Mouse (Mus musculus) adrenal gland, postnatal 25 days (tissue): ENCODE measurements around the gene Itgam. TPM values are rescaled to one million over a fixed set of nuclear protein-coding genes. Genes with fewer than 3 reads are reported as not detected.
"Not testable (repeated sequence)": the region's sequence is repeated elsewhere in the genome, so short reads cannot be mapped to it uniquely, and the experiment has no call there.

ENCODE experiments used
- DNase-seq: peaks from one replicate; pipeline ENCODE4 v3.0.0; 2021; ENCODE audit warnings: mixed read lengths
- long read RNA-seq: library from polyadenylated mRNA; stranded (forward); transcript quantifications from one replicate; pipeline ENCODE4 v2.0.0, GENCODE M21; 2021
- total RNA-seq: library from RNA; stranded (reverse); gene quantifications from 2 replicates; pipeline ENCODE4 v1.2.3, GENCODE M21; 2021

Gene Itgam
- 2.5 and 2.9 TPM in 2 replicates for total RNA-seq
- long read RNA-seq = 0 reads

DNA sequence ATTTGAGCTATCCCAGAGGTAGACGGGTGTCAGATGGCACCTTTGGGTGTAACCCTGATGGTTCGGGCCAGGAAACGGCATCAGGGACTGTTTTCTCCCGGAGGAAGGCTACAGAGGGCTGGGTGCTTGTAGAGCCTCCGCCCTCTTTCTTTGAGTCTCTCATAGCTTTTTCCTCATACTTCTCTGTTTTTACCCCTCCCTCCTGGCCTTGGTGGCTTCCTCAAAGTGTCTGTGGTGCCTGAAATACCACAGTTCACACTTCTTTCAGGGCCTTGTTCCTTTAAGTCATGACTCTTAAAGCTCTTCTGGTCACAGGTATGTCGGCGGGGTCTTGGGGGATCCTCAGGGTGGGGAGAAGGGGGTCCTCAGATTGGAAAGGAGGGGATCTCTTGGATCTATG is at the start of gene Itgam, which contains the start of gene Gm49368:
Gene Itgam (plus strand): TSS at position 185 of the 400 bp plus-strand sequence.
Gene Gm49368 (plus strand): TSS at position 228 of the 400 bp plus-strand sequence.
- DNase-seq = no peak

DNA sequence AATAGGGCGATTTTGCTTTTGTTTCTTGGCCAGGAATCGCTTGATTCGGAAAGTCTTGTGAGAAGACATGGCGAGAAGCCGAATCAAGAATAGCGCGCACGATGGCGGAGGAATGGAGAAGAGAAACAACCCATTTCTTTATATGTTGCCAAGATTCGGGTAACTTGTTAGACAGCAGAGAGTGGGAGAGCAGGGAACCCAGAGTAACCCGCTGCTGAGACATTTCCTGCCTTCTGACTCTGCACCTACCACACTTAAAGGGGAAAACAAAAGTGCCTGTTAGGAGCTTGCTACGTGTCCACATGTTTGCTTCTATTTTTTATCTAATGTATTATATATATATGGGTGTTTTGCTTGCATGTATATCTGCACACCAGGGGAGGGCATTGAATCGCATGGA is 49.3 kb upstream of the Itgam start:
- no peak for DNase-seq

DNA sequence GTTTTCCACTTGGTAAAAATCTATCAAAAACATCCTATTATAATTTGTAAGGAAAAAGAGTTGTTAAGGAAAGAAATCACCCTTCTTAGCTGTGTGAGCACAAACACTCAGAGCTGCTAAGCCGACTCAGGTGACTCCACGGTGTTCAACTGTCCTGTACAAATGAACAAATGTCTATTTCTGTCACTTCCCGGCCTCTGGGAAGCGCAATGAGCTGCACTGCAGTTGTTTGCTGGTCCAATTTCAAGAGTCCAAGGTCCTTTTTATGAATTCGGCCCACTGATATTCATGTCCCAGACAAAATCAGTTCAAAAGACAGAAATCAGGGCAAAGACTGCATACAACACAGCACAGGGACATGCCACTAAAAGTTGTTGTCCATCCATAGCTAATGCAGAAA is 46.3 kb upstream of the Itgam start:
- DNase-seq = not testable (repeated sequence)

DNA sequence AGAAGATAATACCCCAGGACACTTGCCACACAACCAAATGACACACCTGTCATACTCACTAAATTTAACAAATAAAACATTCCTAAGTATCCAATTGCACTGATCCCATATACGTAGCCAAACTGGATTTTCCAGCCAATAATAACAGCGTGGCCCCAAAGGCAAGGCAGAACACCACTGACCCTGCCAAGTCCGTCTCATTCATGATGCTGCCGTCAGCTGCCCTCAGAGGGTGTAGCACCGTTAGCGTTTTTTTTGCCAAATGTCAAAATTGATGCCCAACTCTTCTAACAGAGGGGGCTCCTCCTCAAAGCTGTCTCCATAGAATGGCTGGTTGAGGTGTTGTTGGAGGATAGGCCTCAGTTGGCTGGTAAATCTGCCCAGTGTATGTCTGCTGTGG is 45.8 kb upstream of the Itgam start:
- no peak for DNase-seq

DNA sequence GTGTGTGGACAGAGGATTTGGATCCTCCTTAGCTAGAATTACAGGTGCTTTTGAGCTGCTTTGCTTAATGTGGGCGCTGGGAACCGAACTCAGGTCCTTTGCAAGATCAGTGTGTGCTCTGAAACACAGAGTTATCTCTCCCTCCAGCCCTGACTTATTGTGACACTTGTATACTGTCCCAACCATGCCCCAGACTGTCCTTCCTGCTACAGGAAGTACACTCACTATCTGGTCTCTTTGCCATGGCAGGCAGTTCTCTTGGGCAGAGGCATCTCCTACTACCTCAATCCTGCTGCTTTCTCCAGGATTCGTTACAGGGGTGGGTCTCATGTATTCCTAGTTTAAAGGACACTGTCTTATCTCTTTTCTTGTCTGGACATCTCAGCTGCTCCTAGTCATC is 44.2 kb upstream of the Itgam start:
- no peak for DNase-seq

DNA sequence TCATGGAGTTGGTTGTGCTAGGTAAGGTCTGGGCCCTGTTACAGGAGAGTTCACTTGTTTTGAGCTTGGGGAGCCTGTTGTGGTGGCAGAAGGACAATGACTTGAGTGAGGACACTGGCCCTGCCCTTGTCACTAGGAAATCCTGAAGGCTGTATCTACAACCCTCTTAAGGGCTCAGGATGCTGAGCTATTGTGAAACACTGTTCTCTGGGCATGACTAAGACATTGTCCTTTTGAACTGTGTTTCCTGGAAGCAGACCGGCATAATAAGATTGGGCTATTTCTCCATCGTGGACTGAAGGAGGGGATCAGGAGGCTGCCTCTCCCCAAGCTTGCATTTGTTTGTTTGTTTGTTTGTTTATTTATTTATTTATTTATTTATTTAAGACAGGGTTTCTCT is 43.3 kb upstream of the Itgam start:
- DNase-seq = no peak

DNA sequence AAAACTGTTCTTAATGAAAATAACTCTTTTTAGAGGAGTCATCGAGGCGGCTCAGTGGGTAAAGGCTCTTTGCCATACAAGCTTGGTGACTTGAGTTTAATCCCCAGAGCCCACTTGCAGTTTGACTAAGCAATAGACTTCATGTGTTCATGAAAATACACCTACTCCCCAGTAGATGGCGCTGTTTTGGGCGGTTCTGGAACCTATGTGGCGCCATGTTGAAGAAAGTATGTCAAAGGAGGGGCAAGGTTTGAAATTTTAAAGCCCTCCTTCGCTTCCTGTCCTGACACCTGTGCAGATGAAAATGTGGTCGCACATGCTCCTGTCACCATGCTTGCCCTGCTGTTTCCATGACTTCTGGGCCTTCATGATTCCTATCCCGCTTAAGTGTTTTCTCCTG is 39.5 kb upstream of the Itgam start:
- no peak for DNase-seq

DNA sequence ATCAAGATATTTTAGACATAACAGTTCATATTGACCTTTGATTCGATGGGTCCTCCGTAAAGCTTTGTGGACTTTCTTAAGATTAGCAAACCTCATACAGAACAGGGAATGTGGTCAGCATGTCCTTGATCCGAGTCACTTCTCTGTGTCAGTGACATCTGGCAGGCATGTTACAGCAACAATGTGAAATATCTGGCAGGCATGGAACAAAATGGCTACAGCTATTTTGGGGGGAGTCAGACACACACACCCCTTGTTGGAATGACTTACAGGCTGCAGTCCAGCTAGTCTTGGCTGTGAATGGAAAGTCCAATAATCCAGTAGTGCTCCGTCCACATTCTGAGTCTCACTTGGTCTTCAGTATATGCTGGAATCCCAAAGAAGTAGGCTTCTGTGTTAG is 38.9 kb upstream of the Itgam start:
- no peak for DNase-seq

DNA sequence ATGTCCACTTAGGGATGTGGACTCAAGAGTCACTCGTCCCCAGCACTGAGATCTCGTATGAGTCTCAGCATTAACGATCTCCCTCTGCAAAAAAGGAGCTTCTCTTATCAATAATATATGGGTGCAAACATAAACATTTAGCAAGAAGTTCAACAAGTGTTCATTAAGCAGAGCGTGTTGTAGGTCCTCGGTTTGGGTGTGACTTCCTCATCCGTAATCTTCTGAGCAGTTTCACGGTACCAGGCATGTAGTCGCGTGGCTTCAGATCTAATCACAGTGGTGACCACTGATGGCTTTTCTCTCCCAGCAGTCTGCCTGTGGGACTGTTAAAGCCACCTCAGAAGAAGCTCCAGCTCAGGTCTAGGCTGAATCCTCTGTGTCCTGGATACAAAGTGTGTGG is 38.1 kb upstream of the Itgam start:
- DNase-seq = no peak

DNA sequence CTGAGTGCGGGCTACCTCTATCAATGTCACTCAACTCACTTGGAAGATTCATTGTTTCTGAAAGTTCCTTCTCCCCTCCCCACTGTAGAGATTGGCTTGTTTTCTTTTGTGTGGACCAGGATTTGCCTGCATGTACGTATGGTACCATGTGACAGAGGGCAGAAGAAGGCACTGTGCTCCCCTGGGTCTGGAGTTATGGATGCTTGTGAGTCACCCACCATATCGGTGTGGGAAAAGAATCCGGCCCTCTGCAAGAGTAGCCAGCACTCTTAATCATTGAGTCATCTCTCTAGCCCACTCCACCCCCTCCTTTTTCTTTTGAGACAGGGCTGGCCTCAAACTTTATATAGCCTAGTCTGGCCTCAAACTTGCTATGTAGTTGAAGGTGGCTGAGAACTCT is 37.5 kb upstream of the Itgam start:
- DNase-seq = no peak

DNA sequence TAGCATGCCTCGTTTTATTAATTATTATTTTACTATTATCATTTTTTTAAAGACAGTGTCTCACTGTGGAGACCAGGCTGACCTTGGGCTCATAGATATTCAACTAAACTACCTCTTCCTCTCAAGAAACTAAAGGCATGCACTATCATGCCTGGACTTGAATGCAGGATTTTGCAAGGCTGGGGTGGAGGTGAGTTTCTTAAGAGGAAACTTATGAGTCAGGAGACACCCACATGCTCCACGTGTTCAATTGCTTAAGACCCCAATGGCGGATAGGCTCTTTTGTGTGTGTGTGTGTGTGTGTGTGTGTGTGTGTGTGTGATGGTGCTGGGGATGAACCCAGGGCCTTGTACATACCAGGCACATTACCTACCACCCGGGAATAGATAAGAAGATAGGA is 37.1 kb upstream of the Itgam start:
- DNase-seq = no peak

DNA sequence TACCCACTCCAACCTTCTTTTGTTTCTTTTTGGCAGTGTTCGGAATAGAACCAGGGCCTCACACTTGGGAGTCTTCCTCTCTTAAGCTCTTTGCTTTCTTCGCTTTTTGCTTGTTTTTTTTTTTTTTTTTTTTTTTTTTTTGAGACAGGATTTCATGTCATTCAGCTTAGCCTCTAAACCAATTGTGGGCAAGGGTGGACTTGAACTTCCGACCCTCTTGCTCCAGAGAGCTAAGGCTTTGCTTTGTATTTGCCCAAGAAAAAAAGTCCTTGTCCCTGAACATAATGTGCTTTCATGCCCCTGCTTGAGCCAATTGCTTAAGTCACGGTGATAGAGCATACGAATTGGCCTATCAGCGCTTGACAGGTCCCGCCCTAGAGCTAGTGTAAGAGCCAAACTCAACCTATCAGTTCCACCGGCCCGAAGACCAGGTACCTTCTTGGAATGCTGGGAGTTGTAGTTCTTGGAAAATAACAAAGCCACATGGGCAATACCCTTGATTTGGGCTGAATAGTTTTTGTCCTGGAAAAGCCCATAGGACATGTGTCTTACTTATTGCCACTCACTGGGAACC is 30.9 kb upstream of the Itgam start:
- no peak for DNase-seq

DNA sequence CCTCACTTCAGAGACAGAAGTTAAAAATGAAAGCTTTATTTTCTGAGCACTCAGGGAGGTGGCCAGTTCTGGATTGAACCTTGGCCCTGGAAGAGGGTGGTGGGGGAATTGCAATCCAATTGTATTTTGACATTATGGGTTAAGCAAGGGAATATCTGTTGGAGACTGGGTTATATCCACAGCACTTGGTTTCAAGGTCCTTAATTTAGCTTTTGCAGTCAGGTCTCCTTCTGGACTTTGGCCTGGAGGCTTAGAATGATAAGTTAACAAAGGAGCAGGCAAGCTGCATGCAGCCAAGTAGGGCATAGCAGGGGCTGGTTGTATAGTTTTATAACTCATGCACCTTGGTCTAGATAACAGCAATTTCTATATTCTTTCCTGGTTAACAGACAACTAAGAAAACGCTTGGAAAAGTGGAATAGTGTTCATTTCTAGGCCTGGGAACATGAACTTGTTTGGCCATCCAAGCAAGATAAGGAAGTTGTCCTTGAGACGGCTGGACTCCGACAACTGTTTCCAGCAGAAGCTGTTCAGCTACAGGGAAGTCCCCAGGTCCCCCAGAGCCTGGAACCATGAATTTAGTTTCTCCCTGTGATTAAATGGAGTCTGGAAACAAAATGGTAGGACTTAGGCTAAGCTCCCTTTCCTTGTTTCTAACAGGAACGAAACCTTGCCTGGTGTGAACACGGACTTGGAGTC is 30.0 kb upstream of the Itgam start:
- DNase-seq = no peak

DNA sequence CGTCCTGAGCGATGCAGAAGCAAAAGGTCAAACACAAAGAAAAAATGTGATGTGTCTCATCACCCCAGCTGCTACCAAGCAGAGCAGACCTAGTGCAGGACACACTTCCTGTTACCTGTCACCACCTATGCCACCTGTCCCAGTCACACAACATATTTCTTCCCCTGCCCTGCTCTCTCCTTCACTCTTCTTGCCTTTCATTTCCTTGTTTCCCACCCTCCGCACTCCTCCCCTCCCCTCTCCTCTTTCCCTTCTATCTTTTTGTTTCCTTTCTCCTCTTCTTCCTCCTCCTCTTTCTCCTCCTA is 29.5 kb upstream of the Itgam start:
- DNase-seq = no peak

DNA sequence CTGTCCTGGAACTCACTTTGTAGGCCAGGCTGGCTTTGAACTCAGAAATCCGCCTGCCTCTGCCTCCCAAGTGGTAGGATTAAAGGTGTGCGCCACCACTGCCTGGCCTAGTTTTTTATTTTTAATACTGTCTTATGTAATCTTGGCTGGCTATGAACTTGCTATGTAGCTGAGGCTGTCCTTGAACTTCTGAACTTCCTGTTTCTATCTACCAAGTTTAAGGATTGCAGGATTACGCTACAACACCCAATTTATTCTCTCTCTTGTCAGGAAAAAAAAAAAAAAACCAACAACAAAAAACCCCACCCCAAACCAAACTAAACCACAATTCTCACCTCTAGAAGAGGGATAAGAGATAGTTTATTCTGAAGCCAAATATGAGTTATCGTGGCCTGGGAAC is 28.8 kb upstream of the Itgam start:
- no peak for DNase-seq

DNA sequence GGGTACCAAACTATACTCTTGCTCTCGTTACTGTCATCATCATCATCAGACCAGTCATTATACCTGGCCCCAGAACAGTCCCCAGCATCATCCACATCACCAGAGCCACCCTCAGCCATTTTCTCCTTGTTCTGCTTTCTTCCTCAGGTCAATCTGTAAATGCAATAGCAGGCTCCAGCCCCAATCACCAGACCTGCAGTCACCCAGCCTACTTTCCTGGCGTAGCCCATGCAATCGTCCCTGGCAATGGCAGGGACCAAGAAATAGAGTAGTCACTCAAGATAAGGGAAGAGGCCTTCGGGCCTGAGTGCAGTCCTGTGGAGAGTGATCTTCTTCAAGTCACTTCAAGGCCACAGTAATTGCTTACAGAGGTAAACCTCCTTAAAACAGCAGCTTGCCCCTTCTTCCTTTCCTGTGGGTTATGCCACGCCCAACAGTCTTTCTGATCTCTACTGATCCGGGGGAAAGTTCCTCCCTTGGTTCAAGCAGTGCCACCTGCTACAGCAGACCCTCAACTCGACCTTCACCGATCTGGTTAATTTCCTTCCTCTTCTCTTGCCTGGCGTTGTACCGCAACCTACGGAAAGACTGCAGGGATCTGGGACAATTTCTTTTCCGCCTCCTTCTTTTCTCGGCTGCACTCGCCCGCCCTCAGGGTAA is 20.1 kb upstream of the Itgam start:
- DNase-seq = not testable (repeated sequence)

DNA sequence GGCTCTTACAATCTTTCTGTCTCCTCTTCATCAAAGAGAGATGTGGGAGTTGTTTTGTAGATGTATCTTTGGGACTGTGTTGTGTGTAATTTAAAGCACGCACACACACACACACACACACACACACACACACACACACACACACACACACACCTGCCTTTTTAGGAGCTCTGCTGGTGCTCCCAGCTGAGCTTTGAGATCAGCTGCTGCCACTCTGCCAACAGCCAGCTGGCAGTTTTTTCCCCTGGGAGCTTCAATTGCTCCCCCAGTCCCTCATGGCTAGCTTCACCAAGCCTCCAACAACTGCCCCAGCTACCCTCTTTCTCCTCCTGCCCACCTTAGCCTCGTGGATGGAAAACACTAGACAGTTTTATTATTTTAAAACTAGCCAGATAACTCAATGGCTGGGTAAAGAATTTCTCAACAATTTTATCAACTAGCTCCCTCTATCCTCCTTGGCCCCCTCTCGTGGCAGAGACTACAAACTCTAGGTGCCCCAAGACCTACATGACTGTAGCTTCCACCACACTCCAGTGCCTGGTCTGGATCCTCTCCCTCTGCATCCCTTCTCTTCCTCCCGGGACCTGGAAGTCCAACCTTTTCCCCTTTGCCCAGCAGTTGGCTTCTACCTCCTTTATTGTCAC is 18.2 kb upstream of the Itgam start:
- no peak for DNase-seq

DNA sequence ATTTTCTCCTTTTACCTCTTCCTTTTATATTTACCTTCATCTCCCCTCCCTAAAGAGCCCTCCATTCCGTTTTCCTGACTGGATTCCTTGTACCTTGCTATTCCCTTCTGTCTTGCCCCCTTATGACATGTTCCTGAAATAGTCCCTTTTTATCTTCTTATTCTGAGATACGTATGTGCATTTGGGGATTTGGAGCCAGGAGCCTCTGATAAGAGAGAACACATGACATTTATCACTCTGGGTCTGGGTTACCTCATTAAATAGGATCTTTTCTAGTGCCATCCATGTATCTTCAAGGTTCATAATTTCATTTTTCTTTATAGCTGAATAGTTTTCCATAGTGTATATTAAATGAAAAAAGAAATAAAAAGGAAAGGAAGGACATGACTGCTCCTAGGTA is 16.8 kb upstream of the Itgam start:
- DNase-seq = no peak

DNA sequence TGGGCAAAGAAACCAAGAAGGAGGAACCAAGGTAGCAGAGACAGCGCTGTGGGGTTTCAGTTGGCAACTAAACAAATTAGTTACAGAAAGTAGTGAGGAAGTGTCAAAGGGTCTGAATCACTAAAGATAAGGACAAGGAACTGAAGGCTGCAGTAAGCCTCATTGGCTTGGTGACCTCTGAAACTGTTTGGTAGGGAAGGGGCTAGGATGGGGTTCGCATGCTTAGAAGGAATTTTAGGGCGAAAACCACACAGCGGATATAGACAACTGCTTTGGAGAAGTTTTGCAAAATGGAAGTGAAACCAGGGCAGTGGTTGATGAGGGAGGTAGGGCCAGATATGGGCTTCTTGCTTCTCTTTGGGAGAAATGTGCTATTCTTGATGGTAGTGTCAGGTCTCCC is 13.6 kb upstream of the Itgam start:
- DNase-seq = no peak

DNA sequence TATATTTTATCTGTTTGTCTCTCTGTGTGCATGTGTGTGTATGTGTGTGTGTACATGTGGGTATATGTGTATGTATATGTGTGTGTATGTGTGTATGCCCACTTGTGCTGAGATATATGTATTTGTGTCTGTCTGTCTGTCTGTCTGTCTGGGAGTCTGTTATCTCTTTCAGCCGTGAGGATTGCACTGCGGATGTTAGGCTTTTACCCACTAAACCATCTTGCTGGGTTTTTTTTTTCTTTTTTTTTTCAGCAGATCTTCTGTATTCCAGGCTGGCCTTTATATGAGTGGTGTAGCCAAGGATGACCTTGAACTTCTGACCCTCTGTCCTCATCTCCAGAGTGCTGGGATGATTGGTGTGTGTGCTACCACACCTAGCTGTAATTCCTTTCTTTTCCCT is 13.2 kb upstream of the Itgam start:
- DNase-seq = no peak

DNA sequence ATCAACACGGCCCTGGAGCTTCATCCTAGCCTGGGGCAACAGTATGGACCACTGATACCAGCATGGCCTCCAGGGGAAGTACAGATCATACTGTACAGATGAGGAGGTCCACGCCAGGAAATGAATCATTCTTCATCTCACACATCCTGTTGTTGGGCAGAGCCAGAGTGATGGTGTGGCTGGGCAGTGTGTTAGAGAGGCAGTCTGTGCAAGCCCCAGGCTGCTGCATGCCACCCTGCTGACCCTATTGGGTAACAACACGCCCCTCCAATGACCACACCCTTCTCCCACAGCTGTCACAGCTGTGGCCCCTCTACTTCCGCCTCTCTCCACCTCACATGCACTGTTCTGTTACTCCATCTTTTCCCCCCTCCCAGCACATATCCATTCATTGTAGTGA is 11.7 kb upstream of the Itgam start:
- DNase-seq = no peak

DNA sequence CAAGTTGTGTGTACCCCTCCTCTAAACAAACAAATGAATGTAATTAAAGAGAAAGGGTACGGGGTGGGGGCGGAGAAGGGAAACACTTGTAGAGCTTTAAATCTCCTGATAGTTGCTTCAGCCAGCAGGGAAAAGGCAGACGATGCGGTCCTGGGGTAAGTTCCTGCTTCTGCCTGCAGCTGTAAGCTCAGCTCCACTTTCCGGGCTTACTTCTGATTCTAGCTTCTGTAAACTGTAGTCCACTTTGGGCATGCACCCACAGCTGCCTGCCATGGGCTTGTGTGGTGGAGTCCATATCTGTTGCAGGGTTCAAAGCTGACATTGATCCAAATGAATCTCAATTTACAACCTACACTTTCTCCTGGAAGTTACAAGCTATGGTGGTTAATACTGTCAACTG is 9.4 kb upstream of the Itgam start:
- DNase-seq = no peak

DNA sequence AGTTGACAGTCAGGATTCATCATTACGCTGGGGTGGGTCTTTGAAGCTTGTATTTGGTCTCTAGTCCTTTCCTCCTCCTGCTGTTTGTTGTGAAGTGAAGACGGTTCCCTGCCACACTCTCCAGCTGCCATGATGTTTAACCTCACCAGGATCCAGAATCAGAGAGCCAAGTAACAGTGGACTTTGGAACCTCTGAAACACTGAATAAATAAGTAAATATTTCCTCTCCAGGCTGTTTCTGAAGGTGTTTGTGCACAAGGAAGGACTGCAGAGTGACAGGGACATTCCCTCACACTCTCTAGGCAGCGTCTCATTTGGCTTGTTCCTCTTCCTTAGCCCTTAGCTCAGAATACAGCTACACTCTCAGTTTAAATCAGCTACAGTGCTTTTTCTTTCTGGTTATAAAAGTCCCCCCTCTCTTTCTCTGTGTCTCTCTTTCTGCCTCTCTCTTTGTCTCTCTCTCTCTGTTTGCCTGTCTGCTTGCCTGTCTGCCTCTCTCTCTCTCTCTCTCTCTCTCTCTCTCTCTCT is 5.5 kb upstream of the Itgam start:
- DNase-seq = no peak
